Mouse (Mus musculus) liver, embryonic 15.5 days (tissue): ENCODE measurements around the gene Cxcr6. TPM values are rescaled to one million over a fixed set of nuclear protein-coding genes. Genes with fewer than 3 reads are reported as not detected.

Experiments used
- ATAC-seq: fragments of 200-750 bp; cut with Nextera tagmentation; 2 replicates; pipeline ENCODE4 v1.8.0; 2017; ENCODE audit warnings: moderate number of reproducible peaks, mild to moderate bottlenecking, moderate library complexity; ENCODE audit not compliant: insufficient read depth
- H3K27ac ChIP-seq: fragments of 300-500 bp; sonication (generic); replicated peaks from 2 replicates; pipeline ENCODE4 v1.5.1; 2015; ENCODE audit warnings: mild to moderate bottlenecking, inconsistent platforms
- H3K27me3 ChIP-seq: fragments of 300-500 bp; sonication (generic); 2 replicates; pipeline ENCODE4 v1.6.1; 2015; ENCODE audit warnings: mild to moderate bottlenecking, inconsistent platforms
- H3K36me3 ChIP-seq: fragments of 300-500 bp; sonication (generic); replicated peaks from 2 replicates; pipeline ENCODE4 v1.6.1; 2015; ENCODE audit warnings: moderate library complexity, mild to moderate bottlenecking, inconsistent platforms
- H3K4me1 ChIP-seq: fragments of 300-500 bp; sonication (generic); replicated peaks from 2 replicates; pipeline ENCODE4 v1.6.1; 2015; ENCODE audit warnings: inconsistent platforms
- H3K4me2 ChIP-seq: fragments of 300-500 bp; sonication (generic); 2 replicates; pipeline ENCODE4 v1.6.1; 2015; ENCODE audit warnings: moderate library complexity, mild to moderate bottlenecking, inconsistent platforms
- H3K4me3 ChIP-seq: fragments of 300-500 bp; sonication (generic); replicated peaks from 2 replicates; pipeline ENCODE4 v1.5.1; 2015; ENCODE audit warnings: mild to moderate bottlenecking, inconsistent platforms
- H3K9ac ChIP-seq: fragments of 300-500 bp; sonication (generic); 2 replicates; pipeline ENCODE4 v1.6.1; 2015; ENCODE audit warnings: moderate library complexity, mild to moderate bottlenecking, inconsistent platforms
- H3K9me3 ChIP-seq: fragments of 300-500 bp; sonication (generic); replicated peaks from 2 replicates; pipeline ENCODE4 v1.6.1; 2016; ENCODE audit warnings: inconsistent platforms
- WGBS: fragments of 180-500 bp; shearing (Covaris S2); methylation state at CpG from one replicate; pipeline ENCODE4 v1.1.7; 2015; ENCODE audit warnings: mixed read lengths; ENCODE audit not compliant: insufficient replicate concordance; 5-methylcytosine and 5-hydroxymethylcytosine counted together
- polyA plus RNA-seq: library from polyadenylated mRNA; unstranded; fragments of >200 nt; fragmentation: Nextera tagmentation; extraction: Ambion mirVana; gene quantifications from 2 replicates; pipeline ENCODE4 v1.2.1, GENCODE M21; 2015

Gene Cxcr6
- polyA plus RNA-seq, 1 experiment from 2014 or later = 0.22 TPM

GRCm38 (mm10) chr9:123818601-123819000, 12.3 kb downstream of the Cxcr6 start:
- Histone ChIP-seq H3K4me3 (no peak overlapping the region), H3K4me1 (no peaks in the 10 kb centered on the region), H3K27ac (no peak overlapping the region), H3K9ac (no peak overlapping the region), H3K36me3 (peaks cover 64% of the 10 kb centered on the region), H3K4me2 (no peak overlapping the region), H3K9me3 (no peaks in the 10 kb centered on the region), H3K27me3 (no peaks in the 10 kb centered on the region)
- no peak for ATAC-seq
- WGBS = 73% methylated on average over 2 of the region's 2 CpGs

DNA sequence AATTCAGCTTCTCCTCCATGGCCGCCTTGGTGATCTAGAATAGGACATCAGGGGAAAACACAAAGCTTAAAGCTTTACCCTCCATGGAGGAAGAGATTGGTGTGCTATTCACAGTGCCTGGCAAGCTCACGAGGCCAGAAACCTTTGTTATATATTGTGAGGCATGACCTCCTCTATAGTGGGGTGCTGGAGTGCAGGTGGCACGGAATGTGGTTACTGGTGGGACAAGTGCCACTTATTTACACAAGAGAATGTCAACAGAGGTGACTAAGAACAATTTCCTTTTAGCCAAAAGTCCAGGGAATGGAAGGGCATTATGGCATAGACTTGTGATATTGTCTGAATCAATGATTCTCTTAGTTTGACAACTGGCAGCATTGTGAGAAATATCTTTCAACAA, 20.4 kb downstream of the Cxcr6 start:
- Histone ChIP-seq H3K36me3 (peaks cover 94% of the 10 kb centered on the region), H3K27ac (no peak overlapping the region), H3K4me3 (no peak overlapping the region), H3K4me1 (no peaks in the 10 kb centered on the region), H3K4me2 (no peak overlapping the region), H3K9me3 (no peaks in the 10 kb centered on the region), H3K9ac (no peak overlapping the region), H3K27me3 (no peaks in the 10 kb centered on the region)
- no peak for ATAC-seq
- WGBS = 67% methylated on average over 3 of the region's 3 CpGs

GRCm38 (mm10) chr9:123828916-123829315, 22.6 kb downstream of the Cxcr6 start:
- Histone ChIP-seq H3K36me3 (peaks cover 84% of the 10 kb centered on the region), H3K4me1 (no peaks in the 10 kb centered on the region), H3K9me3 (no peaks in the 10 kb centered on the region), H3K27ac (no peak overlapping the region), H3K4me3 (no peak overlapping the region), H3K27me3 (no peaks in the 10 kb centered on the region), H3K4me2 (no peak overlapping the region), H3K9ac (no peak overlapping the region)
- ATAC-seq = no peak
- WGBS = 79% methylated on average over 4 of the region's 4 CpGs

GRCm38 (mm10) chr9:123835851-123836250, 29.6 kb downstream of the Cxcr6 start:
- H3K27me3 ChIP-seq = no peaks in the 10 kb centered on the region
- H3K9ac ChIP-seq = no peak overlapping the region
- H3K4me2 ChIP-seq = no peak overlapping the region
- no peak for ATAC-seq
- H3K9me3 ChIP-seq = no peaks in the 10 kb centered on the region
- no peak overlapping the region for H3K27ac ChIP-seq
- H3K4me1 ChIP-seq = no peaks in the 10 kb centered on the region
- no peak overlapping the region for H3K4me3 ChIP-seq
- peaks cover 77% of the 10 kb centered on the region for H3K36me3 ChIP-seq
- WGBS = 72% methylated on average over 3 of the region's 3 CpGs

- no peak for ATAC-seq
Measured at GRCm38 (mm10) chr9:123840243-123840642, 34.0 kb downstream of the Cxcr6 start.

GRCm38 (mm10) chr9:123844468-123844867, 38.2 kb downstream of the Cxcr6 start:
- Histone ChIP-seq H3K4me2 (no peak overlapping the region), H3K9me3 (no peaks in the 10 kb centered on the region), H3K27me3 (no peaks in the 10 kb centered on the region), H3K27ac (peak overlapping the region; percentile 75), H3K36me3 (peaks cover 23% of the 10 kb centered on the region), H3K9ac (no peak overlapping the region), H3K4me3 (no peak overlapping the region), H3K4me1 (peaks cover 35% of the 10 kb centered on the region)
- 81% methylated on average over 3 of the region's 3 CpGs for WGBS
- ATAC-seq = no peak

More at GRCm38 (mm10) chr9:123840243-123840642, 34.0 kb downstream of the Cxcr6 start:
- H3K9me3 ChIP-seq = no peaks in the 10 kb centered on the region
- H3K27ac ChIP-seq = 0 out of 2 replicates have a peak overlapping the region, but pooled peaks have one; percentile 34
- H3K4me2 ChIP-seq = no peak overlapping the region
- no peak overlapping the region for H3K4me3 ChIP-seq
- H3K9ac ChIP-seq = no peak overlapping the region
- H3K27me3 ChIP-seq = no peaks in the 10 kb centered on the region
- H3K36me3 ChIP-seq = peaks cover 59% of the 10 kb centered on the region
- 70% methylated on average over 6 of the region's 6 CpGs for WGBS
- peaks cover 10% of the 10 kb centered on the region for H3K4me1 ChIP-seq

- H3K4me2 ChIP-seq = peak overlapping the region; percentile 11
- peak; percentile 56 for ATAC-seq
- H3K9ac ChIP-seq = 0 out of 2 replicates have a peak overlapping the region, but pooled peaks have one; percentile 1
- H3K4me3 ChIP-seq = no peak overlapping the region
- WGBS = 23% methylated on average over 3 of the region's 3 CpGs
- H3K36me3 ChIP-seq = peaks cover 16% of the 10 kb centered on the region
- H3K4me1 ChIP-seq = peaks cover 42% of the 10 kb centered on the region
- no peaks in the 10 kb centered on the region for H3K9me3 ChIP-seq
- H3K27ac ChIP-seq = peak overlapping the region; percentile 75
- H3K27me3 ChIP-seq = no peaks in the 10 kb centered on the region
Measured at GRCm38 (mm10) chr9:123845120-123845519, 38.8 kb downstream of the Cxcr6 start.

GRCm38 (mm10) chr9:123846490-123846889, 40.2 kb downstream of the Cxcr6 start:
- peak overlapping the region; percentile 68 for H3K27ac ChIP-seq
- no peak overlapping the region for H3K9ac ChIP-seq
- H3K4me3 ChIP-seq = no peak overlapping the region
- no peaks in the 10 kb centered on the region for H3K27me3 ChIP-seq
- H3K36me3 ChIP-seq = peaks cover 13% of the 10 kb centered on the region; the same call in 1 of the 2 replicates
- ATAC-seq = peak; percentile 47
- 15% methylated on average over 1 of the region's 1 CpGs for WGBS
- no peaks in the 10 kb centered on the region for H3K9me3 ChIP-seq
- peak overlapping the region; percentile 34; the same call in 1 of the 2 replicates for H3K4me2 ChIP-seq
- peaks cover 52% of the 10 kb centered on the region for H3K4me1 ChIP-seq

DNA sequence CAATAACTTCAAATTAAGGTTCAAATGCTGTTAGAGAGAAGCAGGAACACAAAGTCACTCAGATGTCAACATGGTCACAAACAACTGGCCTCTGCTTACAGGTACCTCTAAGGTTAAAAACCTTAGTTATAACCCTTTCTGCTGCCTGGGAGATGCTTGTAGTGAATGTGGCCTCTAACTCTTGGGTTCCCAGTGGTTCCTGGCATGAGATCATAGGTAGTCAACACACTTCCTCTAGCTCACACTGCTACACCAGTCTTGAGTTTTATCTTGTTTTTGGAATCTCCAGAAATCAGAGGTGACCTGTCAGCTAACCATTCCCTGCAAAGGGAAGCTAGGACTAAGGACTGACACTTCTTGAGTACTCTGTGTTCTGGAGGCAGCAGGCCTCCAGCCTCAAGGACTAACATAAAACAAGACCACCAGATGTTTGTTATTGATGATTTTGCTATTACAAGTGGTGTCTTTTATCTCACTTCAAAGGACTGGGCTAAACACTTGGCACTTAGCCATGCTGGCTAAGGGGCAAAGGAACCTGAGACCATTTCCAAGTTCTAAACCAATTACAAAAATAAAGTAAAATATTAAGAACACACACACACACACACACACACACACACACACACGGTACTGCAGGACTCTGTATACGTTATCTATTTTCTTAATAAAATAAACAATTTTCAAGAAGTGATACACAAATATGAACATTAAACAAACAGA, 43.9 kb downstream of the Cxcr6 start:
- ATAC-seq = no peak
- peak overlapping the region; percentile 89 for H3K4me2 ChIP-seq
- peaks cover 47% of the 10 kb centered on the region for H3K4me1 ChIP-seq
- peak overlapping the region; percentile 91 for H3K27ac ChIP-seq
- 61% methylated on average over 2 of the region's 2 CpGs for WGBS
- H3K27me3 ChIP-seq = no peaks in the 10 kb centered on the region
- H3K9me3 ChIP-seq = no peaks in the 10 kb centered on the region
- H3K4me3 ChIP-seq = peak overlapping the region; percentile 95
- no peaks in the 10 kb centered on the region for H3K36me3 ChIP-seq
- no peak overlapping the region for H3K9ac ChIP-seq

- no peaks in the 10 kb centered on the region for H3K36me3 ChIP-seq
- H3K9ac ChIP-seq = peak overlapping the region; percentile 95
- peak overlapping the region; percentile 89 for H3K4me2 ChIP-seq
- ATAC-seq = no peak
- H3K4me1 ChIP-seq = peaks cover 42% of the 10 kb centered on the region
- WGBS = 1% methylated on average over 2 of the region's 2 CpGs
- H3K27me3 ChIP-seq = no peaks in the 10 kb centered on the region
- H3K9me3 ChIP-seq = no peaks in the 10 kb centered on the region
- H3K4me3 ChIP-seq = peak overlapping the region; percentile 95
- H3K27ac ChIP-seq = peak overlapping the region; percentile 91
Measured at GRCm38 (mm10) chr9:123850705-123851061, 44.4 kb downstream of the Cxcr6 start.

DNA sequence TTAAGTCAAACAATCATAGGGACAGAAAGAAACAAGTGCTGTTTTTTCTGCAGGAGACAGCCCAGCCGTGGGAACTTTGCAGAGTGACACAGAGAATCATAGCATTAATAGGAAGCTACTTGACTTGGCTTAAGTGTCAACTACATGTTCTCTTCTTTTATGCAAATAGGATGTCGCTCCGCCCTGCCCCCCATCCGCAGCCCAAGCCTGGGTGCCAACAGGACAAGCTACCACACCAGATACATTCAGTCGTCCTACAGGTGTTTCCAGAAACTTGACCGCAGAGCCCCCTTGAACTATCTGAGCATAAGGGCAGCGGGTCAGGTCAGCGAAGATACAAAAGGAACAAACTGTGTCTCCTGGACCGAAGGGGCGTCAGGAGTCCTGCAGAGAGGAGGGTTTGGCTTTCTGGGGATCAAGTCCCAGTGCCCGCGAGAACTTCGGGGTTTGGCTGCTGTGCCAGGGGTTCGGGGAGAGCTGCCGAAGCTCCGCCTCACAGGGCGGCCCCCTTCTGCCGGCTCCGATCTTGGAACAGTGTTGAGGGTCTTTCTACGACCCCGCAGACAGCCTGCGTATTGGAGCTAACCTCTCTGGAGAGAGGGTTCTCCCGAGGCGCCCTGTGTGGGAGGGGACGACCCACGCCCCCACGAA, 44.9 kb downstream of the Cxcr6 start:
- Histone ChIP-seq H3K27me3 (no peaks in the 10 kb centered on the region), H3K4me3 (peak overlapping the region; percentile 95), H3K36me3 (no peaks in the 10 kb centered on the region), H3K27ac (peak overlapping the region; percentile 91), H3K9me3 (no peaks in the 10 kb centered on the region), H3K4me1 (peaks cover 37% of the 10 kb centered on the region), H3K9ac (peak overlapping the region; percentile 95), H3K4me2 (peak overlapping the region; percentile 89)
- peak; percentile 45 for ATAC-seq
- under 1% methylated on average over 27 of the region's 27 CpGs for WGBS
